Mouse (Mus musculus): ENCODE results near the gene Gm364. TPM values are rescaled to one million over a fixed set of nuclear protein-coding genes. Genes with fewer than 3 reads are reported as not detected.

Gm364 gene
- polyA plus RNA-seq, 1 experiment = not detected

DNA sequence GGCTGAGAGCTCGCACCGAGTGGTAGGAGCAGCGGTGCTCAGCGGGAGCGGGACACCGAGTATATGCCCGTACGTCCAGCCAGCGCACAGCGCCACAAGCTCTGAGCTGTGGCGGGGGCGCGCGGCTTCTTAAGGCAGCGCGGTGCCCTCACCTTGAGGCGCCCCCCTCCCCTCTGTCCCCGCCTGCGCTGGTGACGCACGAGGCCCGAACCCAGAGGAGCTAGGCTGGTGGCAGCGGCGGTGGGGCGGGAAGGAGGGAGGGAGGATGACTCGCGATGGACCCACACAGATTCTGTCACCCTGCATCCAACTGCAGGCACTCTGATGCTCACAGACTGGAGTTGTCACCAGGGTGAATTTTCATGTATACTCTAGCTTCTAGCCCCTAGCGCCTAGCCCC lies 94.7 kb downstream of the Gm364 start, which contains the start of gene Gpr101:
Gene Gpr101 (minus strand): TSS at position 124 of the 400 bp plus-strand sequence.
- Histone ChIP-seq H3K4me3 (ENCODE audit: insufficient read depth, low read depth, low read length) (no peak within 1 kb of the TSS), H3K4me1 (ENCODE audit: control insufficient read depth, insufficient read depth, insufficient read length, low read length) (no peaks in the 10 kb centered on the region)

DNA sequence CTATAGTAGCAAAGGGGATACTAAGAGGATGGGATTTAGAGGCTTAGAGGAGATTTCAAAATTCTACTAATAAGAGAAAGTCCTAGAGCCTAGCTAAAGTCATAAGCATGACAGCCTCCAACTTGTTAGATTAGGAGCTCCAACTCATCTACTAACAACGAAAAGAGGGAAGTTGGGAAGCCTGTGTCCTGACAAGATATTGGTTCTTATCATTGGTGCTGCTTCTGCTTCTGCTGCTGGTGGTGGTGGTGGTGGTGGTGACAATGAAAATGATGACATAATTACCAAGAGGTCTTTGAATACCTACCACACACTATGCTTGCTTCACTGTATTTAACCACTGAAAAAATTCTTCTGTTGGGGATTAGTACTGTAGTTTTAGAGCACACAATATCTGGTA lies 97.3 kb downstream of the Gm364 start:
- H3K4me3 ChIP-seq (ENCODE audit: insufficient read depth, low read depth, low read length) = no peak overlapping the region
- H3K4me1 ChIP-seq (ENCODE audit: control insufficient read depth, insufficient read depth, insufficient read length, low read length) = no peaks in the 10 kb centered on the region
- H3K27ac ChIP-seq (replicated peaks; ENCODE audit: low read depth, low read length) = no peak overlapping the region

More for the DNA sequence above, 94.7 kb downstream of the Gm364 start, which contains the start of gene Gpr101:
- no peak within 1 kb of the TSS for H3K27ac ChIP-seq (replicated peaks; ENCODE audit: low read depth, low read length)

DNA sequence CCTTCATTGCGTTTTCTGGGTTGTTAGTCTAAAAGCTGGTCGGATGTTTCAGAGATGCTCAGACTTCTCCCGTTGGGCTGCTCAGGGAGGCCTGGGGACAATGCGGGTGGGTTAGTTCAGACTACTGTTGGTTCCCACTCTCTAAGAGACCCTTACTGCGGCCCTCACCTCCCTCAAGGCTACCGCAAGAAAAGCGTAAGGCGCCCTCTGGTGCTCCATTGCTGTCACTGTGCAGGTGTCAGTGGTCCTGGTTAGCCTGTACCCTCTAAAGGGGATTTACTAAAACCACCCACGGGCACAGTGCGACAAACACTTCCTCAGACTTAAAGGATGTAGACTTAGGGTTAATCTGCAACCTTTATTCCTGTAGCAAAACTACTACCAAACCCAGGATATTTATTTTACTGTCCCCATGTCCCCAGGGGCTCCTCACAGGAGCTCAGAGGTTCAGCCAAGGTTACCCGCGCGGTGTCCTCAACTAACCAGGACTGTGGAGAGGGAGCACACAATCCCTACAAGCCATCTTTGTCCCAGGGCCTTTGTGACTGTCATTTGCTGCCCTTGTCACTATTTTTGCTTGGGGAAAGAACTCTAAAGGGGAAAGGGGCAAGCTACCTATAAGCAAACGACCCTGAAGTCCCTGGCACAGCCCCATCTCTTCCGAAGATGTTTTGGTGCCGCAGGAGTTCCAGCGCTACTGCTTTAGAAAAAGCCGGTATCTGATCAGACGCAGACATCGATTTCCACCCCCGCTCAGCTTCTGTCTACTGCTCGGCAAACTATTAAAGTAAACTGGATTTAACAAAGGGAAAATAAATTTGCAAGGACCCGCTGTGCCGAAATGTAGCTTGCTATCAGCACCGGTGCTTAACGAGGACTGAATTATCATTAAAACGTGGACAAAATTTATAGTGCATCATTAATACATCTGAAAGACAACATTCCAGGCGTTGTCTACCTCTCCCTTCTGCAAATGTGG lies 112.5 kb downstream of the Gm364 start:
- H3K27ac ChIP-seq (replicated peaks; ENCODE audit: low read depth, low read length) = no peak overlapping the region
- H3K4me3 ChIP-seq (ENCODE audit: insufficient read depth, low read depth, low read length) = no peak overlapping the region
- H3K4me1 ChIP-seq (ENCODE audit: control insufficient read depth, insufficient read depth, insufficient read length, low read length) = no peaks in the 10 kb centered on the region

Other genes with a start within 250 kb of the Gm364 start
- gene Cd40lg, start 197.0 kb upstream of the Gm364 start, polyA plus RNA-seq (2012; ENCODE audit: insufficient read depth, insufficient read length, missing spikeins) = not detected in 2 replicates
- 15.1 and 22.8 TPM in 2 replicates for gene Arhgef6, start 70.4 kb upstream of the Gm364 start, polyA plus RNA-seq (2012; ENCODE audit: insufficient read depth, insufficient read length, missing spikeins)
- 13.7 and 18.0 TPM in 2 replicates for gene Rbmx, start 16.1 kb upstream of the Gm364 start, polyA plus RNA-seq (2012; ENCODE audit: insufficient read depth, insufficient read length, missing spikeins)
- not detected in 2 replicates for gene Gpr101, start 94.6 kb downstream of the Gm364 start, polyA plus RNA-seq (2012; ENCODE audit: insufficient read depth, insufficient read length, missing spikeins)

Data from brown adipose tissue, adult 24 weeks (tissue).